Mouse (Mus musculus): ENCODE data around the gene Nfatc2. TPM values are rescaled to one million over a fixed set of nuclear protein-coding genes. Genes with fewer than 3 reads are reported as not detected.

Gene Nfatc2
- polyA plus RNA-seq, 1 experiment from 2014 or later: 0.23 TPM

- Histone ChIP-seq H3K9me3 (replicated peaks) (no peaks in the 10 kb centered on the region), H3K4me1 (replicated peaks) (no peaks in the 10 kb centered on the region), H3K4me2 (no peak overlapping the region), H3K27me3 (no peaks in the 10 kb centered on the region), H3K9ac (no peak overlapping the region), H3K36me3 (replicated peaks) (no peaks in the 10 kb centered on the region), H3K4me3 (replicated peaks) (no peak overlapping the region), H3K27ac (replicated peaks) (no peak overlapping the region)
- ATAC-seq (ENCODE audit: insufficient read depth): no peak
- 56% methylated on average over 5 of the region's 5 CpGs for WGBS (ENCODE audit: insufficient replicate concordance)
Observed at GRCm38 (mm10) chr2:168433392-168433791, 168.1 kb downstream of the Nfatc2 start.

- H3K4me2 ChIP-seq: no peak overlapping the region
- H3K4me3 ChIP-seq (replicated peaks): no peak overlapping the region
- WGBS (ENCODE audit: insufficient replicate concordance): 65% methylated on average over 7 of the region's 7 CpGs
- H3K9ac ChIP-seq: no peak overlapping the region
- H3K4me1 ChIP-seq (replicated peaks): no peaks in the 10 kb centered on the region
- H3K36me3 ChIP-seq (replicated peaks): no peaks in the 10 kb centered on the region
- no peak overlapping the region for H3K27ac ChIP-seq (replicated peaks)
- H3K27me3 ChIP-seq: no peaks in the 10 kb centered on the region
- no peak for ATAC-seq (ENCODE audit: insufficient read depth)
- no peaks in the 10 kb centered on the region for H3K9me3 ChIP-seq (replicated peaks)
Observed at GRCm38 (mm10) chr2:168432394-168432793, 169.1 kb downstream of the Nfatc2 start.

- 28% methylated on average over 10 of the region's 10 CpGs for WGBS (ENCODE audit: insufficient replicate concordance)
- H3K4me3 ChIP-seq (replicated peaks): no peak overlapping the region
Observed at GRCm38 (mm10) chr2:168429598-168429997, 171.9 kb downstream of the Nfatc2 start.

GRCm38 (mm10) chr2:168428375-168428901 lies 173.0 kb downstream of the Nfatc2 start:
- Histone ChIP-seq H3K4me2 (no peak overlapping the region), H3K27me3 (no peaks in the 10 kb centered on the region), H3K27ac (replicated peaks) (no peak overlapping the region), H3K4me3 (replicated peaks) (no peak overlapping the region), H3K9me3 (replicated peaks) (no peaks in the 10 kb centered on the region), H3K9ac (no peak overlapping the region), H3K4me1 (replicated peaks) (no peaks in the 10 kb centered on the region), H3K36me3 (replicated peaks) (no peaks in the 10 kb centered on the region)
- 79% methylated on average over 5 of the region's 5 CpGs for WGBS (ENCODE audit: insufficient replicate concordance)
- ATAC-seq (ENCODE audit: insufficient read depth): no peak

More at GRCm38 (mm10) chr2:168429598-168429997, 171.9 kb downstream of the Nfatc2 start:
- no peak for ATAC-seq (ENCODE audit: insufficient read depth)
- Histone ChIP-seq H3K9me3 (replicated peaks) (no peaks in the 10 kb centered on the region), H3K4me2 (no peak overlapping the region), H3K36me3 (replicated peaks) (no peaks in the 10 kb centered on the region), H3K4me1 (replicated peaks) (no peaks in the 10 kb centered on the region), H3K27me3 (no peaks in the 10 kb centered on the region), H3K27ac (replicated peaks) (no peak overlapping the region), H3K9ac (no peak overlapping the region)

Small RNAs within 50 kb of the gene (microRNA-seq; reads per million reads assigned to microRNA genes)
- not detected for gene Mir7004

Other genes with a start within 250 kb of the Nfatc2 start
- gene Atp9a, start 140.8 kb upstream of the Nfatc2 start, polyA plus RNA-seq (2015; fragmentation: Nextera tagmentation; extraction: Ambion mirVana): 3.3 and 4.2 TPM in 2 replicates
- gene Sall4, start 166.3 kb upstream of the Nfatc2 start, polyA plus RNA-seq (2015; fragmentation: Nextera tagmentation; extraction: Ambion mirVana): 3.6 and 3.9 TPM in 2 replicates

All from liver, embryonic 15.5 days (tissue).